Mouse (Mus musculus) cortical plate, adult 2 months (tissue): ENCODE measurements around the gene Sult1a1. TPM values are rescaled to one million over a fixed set of nuclear protein-coding genes. Genes with fewer than 3 reads are reported as not detected.
"Not testable (repeated sequence)": the region's sequence is repeated elsewhere in the genome, so short reads cannot be mapped to it uniquely, and the experiment has no call there.

Source experiments
- H3K27ac ChIP-seq: fragments of 200-500 bp; 2 replicates; pipeline ENCODE4 v1.5.1; 2012; ENCODE audit warnings: low read length, control low read depth, inconsistent platforms; ENCODE audit not compliant: insufficient read depth
- H3K4me1 ChIP-seq: fragments of 200-500 bp; 2 replicates; pipeline ENCODE4 v1.6.1; 2011; ENCODE audit warnings: low read length; ENCODE audit not compliant: control insufficient read depth, insufficient read depth
- H3K4me3 ChIP-seq: fragments of 200-500 bp; 2 replicates; pipeline ENCODE4 v1.5.1; 2011; ENCODE audit warnings: mild to moderate bottlenecking, low read length, control low read depth; ENCODE audit not compliant: insufficient read depth
- CTCF ChIP-seq: fragments of 200-500 bp; IDR thresholded peaks from 2 replicates; pipeline ENCODE4 v1.5.1; 2011; ENCODE audit warnings: mild to moderate bottlenecking, control low read depth, low read length; ENCODE audit not compliant: insufficient read depth; ENCODE audit errors: extremely low read depth
- POLR2A ChIP-seq: fragments of 200-500 bp; IDR thresholded peaks from 2 replicates; pipeline ENCODE4 v1.6.1; 2011; ENCODE audit warnings: mild to moderate bottlenecking, low read length, control low read depth; ENCODE audit not compliant: insufficient read depth; ENCODE audit errors: extremely low read depth
- polyA plus RNA-seq: library from polyadenylated mRNA; depleted of rRNA; stranded (reverse); fragments of >200 nt; gene quantifications from 2 replicates; pipeline ENCODE4 v1.2.3, GENCODE M21; 2012

Sult1a1 gene
- polyA plus RNA-seq, 1 experiment, result 14.1 TPM

DNA sequence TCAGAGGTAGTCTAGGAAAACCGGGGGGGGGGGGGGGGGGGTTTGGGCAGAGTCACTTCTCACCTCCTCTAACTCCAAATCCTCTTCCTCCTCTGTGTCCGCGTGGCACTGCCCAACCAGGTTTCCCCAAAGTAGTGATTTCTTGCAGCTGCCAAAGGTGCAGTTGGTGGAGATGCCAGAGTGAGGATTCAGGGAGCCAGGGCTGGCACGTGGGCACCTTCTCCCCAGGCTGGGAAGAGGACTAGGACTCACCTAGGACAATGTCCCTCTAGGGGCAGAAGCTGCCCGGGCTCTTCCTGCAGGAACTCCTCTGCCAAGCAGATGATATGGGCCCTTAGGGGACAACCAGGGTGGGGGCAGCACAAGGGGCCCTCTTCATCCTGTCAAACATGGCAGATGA is 15.4 kb upstream of the Sult1a1 start:
- TF ChIP-seq CTCF (no peak), POLR2A (no peak)
- H3K4me1 ChIP-seq, result peaks cover 3% of the 10 kb centered on the region; the same call in 1 of the 2 replicates
- no peak overlapping the region for H3K27ac ChIP-seq
- no peak overlapping the region for H3K4me3 ChIP-seq

DNA sequence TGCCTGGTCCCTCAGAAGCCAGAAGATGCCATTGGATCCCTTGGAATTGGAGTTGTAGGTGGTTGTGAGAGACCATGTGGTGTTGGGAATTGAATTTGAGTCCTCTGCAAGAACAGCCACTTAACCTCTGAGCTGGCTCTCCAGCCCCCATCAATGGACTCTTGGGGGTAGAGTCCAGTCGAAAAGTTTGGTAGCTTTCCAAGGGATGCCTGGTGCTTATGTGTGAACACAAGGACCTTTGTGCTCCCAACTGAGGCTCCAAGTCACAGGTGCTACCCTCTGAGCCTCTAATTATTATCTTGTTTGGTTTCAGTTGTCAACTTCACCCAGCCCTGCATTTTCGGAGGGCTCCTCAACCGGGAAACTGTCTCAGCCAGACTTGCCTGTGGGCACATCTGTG is 14.5 kb upstream of the Sult1a1 start:
- H3K27ac ChIP-seq, result no peak overlapping the region
- H3K4me3 ChIP-seq, result no peak overlapping the region
- no peak for TF ChIP-seq CTCF
- no peak for TF ChIP-seq POLR2A
- H3K4me1 ChIP-seq, result peaks cover 2% of the 10 kb centered on the region; the same call in 1 of the 2 replicates

DNA sequence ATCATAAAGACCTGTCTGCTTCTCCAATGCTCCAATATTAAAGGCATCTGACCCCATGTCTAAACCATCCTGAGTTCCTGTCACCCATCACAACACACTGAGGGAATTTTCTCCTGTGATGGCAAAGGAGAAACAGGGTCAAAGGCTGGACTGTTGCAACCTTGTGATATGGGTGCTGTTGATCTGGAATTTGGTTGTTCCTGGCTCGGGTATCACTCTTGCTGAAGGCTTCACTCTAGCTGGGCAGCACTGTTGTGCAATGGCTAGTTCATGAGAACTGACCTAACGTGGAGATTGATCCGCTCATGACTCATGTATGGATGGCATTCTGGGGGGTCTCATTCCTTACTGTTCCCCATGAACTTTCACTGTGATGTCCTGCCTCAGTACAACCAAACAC is 12.8 kb upstream of the Sult1a1 start:
- H3K27ac ChIP-seq, result no peak overlapping the region
- no peak for TF ChIP-seq POLR2A
- no peak for TF ChIP-seq CTCF
- no peaks in the 10 kb centered on the region; the same call in 1 of the 2 replicates for H3K4me1 ChIP-seq
- H3K4me3 ChIP-seq, result no peak overlapping the region

DNA sequence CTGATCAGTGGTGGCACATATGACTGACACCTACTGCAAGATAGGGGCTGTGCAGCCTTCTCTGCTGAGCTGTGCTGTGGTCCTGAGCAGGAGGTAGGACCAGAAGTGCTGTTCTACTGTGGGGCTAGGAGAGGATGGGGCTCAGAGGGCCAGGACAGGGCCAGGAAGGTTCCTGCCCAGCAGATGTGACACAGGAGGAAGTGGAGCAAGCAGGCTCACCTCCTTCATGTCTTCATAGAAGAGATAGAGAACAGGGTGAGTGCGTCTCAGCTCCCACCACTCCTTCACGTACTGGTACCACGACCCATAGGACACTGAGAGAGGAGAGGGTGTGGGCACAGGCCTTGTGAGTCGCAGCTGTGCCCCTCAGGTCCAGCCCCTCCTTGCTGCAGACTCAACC is 11.9 kb upstream of the Sult1a1 start:
- H3K4me1 ChIP-seq, H3K27ac ChIP-seq, H3K4me3 ChIP-seq: not testable (repeated sequence)

DNA sequence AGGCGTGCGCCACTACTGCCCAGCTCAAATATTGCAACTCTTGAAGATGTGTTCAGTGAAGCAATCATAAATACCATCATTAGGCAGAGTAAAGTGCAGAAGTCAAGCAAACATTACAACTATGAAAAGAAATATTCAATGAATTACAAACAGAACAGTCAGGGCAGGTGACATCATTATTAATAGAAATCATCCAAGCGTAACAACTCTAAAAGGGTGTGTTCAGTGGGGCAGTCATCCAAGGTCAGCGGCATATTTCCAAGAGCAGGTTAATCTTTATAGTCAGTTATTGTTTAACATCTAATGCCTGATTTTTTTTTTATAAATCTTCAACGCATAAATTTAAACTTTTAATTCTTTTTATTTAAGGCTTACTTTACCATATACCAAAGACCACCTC is 5.0 kb upstream of the Sult1a1 start:
- TF ChIP-seq CTCF, result no peak
- TF ChIP-seq POLR2A, result no peak
- no peak overlapping the region for H3K27ac ChIP-seq
- H3K4me3 ChIP-seq, result no peak overlapping the region
- no peaks in the 10 kb centered on the region for H3K4me1 ChIP-seq

- Histone ChIP-seq H3K27ac (no peak overlapping the region), H3K4me1 (peaks cover 3% of the 10 kb centered on the region), H3K4me3 (no peak overlapping the region)
- no peak for TF ChIP-seq CTCF
- TF ChIP-seq POLR2A, result no peak
Observed at GRCm38 (mm10) chr7:126679683-126680082, 3.5 kb upstream of the Sult1a1 start.

DNA sequence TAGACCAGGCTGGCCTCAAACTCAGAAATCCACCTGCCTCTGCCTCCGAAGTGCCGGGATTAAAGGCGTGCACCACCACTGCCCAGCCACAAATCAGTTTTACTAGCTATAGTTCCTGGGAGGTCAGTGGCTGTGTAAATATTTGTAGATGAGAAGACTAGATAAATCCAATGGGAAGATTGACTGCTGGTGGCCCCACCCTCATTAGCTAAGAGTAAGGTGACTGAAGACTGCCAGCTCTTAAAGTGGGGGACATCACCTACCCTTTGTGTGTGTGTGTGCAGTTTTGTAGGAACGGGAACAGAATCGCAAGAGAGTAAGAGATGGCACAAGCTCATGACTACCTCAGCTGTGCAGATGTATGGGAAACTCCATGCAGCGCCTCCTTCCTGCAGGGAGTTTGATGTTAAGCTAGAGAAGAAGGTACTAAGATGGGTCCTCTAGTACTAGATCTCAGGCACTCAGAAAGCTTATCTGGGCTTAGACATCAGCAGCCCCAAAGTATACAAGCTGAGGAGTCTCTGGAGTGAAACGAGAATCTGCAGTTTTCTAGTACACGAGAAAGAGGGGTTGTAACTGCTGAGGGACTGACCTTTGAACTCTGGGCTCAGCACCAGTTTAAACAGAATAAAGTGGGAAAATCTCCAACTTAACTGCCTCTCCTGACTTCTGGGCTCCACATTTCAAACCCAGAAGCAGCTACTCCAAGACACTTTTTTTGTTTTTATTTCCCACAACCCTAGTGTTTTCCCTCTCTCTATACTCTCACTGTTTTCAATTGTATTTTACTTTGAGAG is 2.5 kb upstream of the Sult1a1 start:
- TF ChIP-seq POLR2A (no peak), CTCF (no peak)
- no peak overlapping the region for H3K4me3 ChIP-seq
- H3K4me1 ChIP-seq, result peaks cover 3% of the 10 kb centered on the region
- H3K27ac ChIP-seq, result no peak overlapping the region

- Histone ChIP-seq H3K27ac (no peak overlapping the region), H3K4me1 (peaks cover 3% of the 10 kb centered on the region), H3K4me3 (no peak overlapping the region; the same call in 1 of the 2 replicates)
- TF ChIP-seq POLR2A, result no peak
- TF ChIP-seq CTCF, result no peak
Observed at GRCm38 (mm10) chr7:126676631-126677220, 494 bp upstream of the Sult1a1 start.

- TF ChIP-seq CTCF, result no peak
- no peak for TF ChIP-seq POLR2A
- H3K27ac ChIP-seq, result 0 out of 2 replicates have a peak overlapping the region, but pooled peaks have one; percentile 49
- H3K4me3 ChIP-seq, result no peak overlapping the region
- H3K4me1 ChIP-seq, result peaks cover 3% of the 10 kb centered on the region
Observed at GRCm38 (mm10) chr7:126675104-126675503, 1.1 kb downstream of the Sult1a1 start.

DNA sequence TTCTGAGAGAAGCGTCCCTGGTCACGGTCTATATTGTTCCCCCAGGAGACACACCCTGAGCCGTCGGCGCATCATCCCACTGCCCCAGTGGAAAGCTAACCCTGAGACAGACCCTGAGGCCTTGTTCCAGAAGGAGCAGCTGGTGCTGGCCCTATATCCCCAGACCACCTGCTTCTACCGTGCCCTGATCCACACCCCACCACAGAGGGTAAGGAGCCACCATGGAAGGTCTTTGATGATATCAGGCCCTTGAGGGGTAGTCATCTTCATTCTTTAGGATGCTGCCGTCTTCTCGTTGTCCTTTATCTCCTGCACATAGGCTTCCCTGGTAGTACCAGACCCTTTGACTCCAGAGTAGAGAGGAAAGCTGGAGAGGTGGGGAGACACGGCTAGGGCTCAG is 4.1 kb downstream of the Sult1a1 start:
- Histone ChIP-seq H3K27ac (no peak overlapping the region), H3K4me1 (peaks cover 3% of the 10 kb centered on the region), H3K4me3 (no peak overlapping the region)
- TF ChIP-seq CTCF (no peak), POLR2A (no peak)

DNA sequence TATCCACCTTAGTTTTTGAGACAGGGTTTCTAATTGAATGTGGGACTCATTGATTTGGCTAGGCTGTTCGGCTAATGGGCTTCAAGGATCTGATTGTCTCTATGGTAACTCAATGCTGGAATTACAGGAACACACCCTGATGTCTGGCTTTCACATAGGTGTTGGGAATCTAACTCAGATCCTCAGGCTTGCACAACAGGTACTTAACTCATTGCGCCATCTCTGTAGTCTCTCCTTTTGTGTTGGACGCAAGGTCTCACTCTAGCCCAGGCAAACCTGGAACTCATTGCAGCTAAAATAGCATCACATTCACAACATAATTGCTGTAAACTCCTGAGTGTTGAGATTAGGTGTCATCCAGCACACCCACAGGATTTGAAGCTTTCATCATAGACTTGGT is 6.1 kb downstream of the Sult1a1 start:
- no peak for TF ChIP-seq CTCF
- no peak for TF ChIP-seq POLR2A
- H3K4me3 ChIP-seq, result no peak overlapping the region

More for the DNA sequence above, 6.1 kb downstream of the Sult1a1 start:
- Histone ChIP-seq H3K4me1 (peaks cover under 1% of the 10 kb centered on the region), H3K27ac (no peak overlapping the region)
